Mouse (Mus musculus): ENCODE data around the gene Kmo.

GRCm38 (mm10) chr1:175692246-175692996, 72.2 kb downstream of the Kmo start, which contains the start of the genes Opn3 and Chml:
- TF ChIP-seq MAFK (IDR thresholded peaks at IDR 0.05; ENCODE audit: insufficient read depth, low read depth, low read length) = no peak
- TF ChIP-seq CHD2 (IDR thresholded peaks at IDR 0.05; ENCODE audit: low read depth, low read length) = no peak
